Mouse (Mus musculus) left cerebral cortex, adult 18-20 months (tissue): Measurements from ENCODE around the gene Maml2. TPM values are rescaled to one million over a fixed set of nuclear protein-coding genes. Genes with fewer than 3 reads are reported as not detected.

Source experiments
- DNase-seq, 2 experiments: peaks; one replicate each; pipeline ENCODE4 v3.0.0; 2021 to 2022; ENCODE audit warnings: low spot score in 2 of 2, mixed read lengths in 1 of 2
- total RNA-seq, 2 experiments: library from RNA; stranded (reverse); gene quantifications; 2 replicates each; pipeline ENCODE4 v1.2.3; 2021

Gene Maml2
- total RNA-seq, 2 experiments from 2014 or later = 6.1 to 6.6 TPM

DNA sequence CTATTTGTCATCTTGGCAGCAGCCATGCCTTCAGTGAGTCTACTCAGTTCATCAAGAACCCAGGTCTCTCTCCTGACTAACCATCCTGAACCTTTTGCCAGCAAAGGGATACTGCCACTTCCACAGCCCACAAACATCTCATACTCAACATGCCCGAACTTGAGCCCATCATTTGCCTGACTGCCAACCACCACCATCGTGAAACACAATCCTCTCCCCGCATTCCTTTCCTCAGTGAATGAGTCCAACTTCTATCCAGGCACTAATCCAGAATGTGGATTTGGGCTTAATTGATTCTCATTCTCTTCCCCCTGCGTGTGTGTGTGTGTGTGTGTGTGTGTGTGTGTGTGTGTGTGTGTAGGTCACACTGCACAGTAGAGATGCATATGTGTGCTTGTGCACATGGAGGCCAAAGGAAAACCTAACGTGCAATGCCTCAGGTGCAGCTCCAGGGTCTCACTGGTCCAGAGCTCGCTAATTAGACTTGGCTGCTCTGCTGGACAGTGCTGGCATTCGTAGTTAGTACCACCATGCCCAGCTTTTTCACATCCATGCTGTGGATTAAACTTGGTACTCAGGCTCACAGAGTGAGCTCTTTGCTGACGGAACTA lies 305.9 kb downstream of the Maml2 start:
- no peak for DNase-seq

- DNase-seq = no peak
Measured at GRCm38 (mm10) chr9:13607609-13608185, 309.9 kb downstream of the Maml2 start.

GRCm38 (mm10) chr9:13608532-13609071 lies 310.8 kb downstream of the Maml2 start:
- DNase-seq = no peak

DNA sequence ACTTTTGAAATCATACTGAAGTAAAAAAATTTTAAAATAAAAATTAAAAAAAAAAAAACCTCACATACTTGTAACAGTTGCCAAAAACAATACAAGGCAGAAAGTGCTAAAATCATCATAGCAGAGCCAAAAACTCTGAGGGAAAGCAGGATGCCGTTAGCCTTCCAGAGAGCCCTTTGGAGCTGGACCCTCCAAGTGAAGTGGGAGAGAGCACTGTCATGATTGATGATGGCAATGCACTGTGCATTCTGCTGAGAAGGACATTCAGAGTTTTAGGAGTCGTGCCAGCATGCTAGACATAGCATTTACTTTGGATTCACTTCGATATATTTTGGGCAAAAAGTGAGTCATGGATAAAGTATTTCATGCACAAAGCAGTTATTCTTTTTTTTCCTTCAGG lies 313.8 kb downstream of the Maml2 start:
- peak in 1 of 2 experiments; percentile 7 for DNase-seq

DNA sequence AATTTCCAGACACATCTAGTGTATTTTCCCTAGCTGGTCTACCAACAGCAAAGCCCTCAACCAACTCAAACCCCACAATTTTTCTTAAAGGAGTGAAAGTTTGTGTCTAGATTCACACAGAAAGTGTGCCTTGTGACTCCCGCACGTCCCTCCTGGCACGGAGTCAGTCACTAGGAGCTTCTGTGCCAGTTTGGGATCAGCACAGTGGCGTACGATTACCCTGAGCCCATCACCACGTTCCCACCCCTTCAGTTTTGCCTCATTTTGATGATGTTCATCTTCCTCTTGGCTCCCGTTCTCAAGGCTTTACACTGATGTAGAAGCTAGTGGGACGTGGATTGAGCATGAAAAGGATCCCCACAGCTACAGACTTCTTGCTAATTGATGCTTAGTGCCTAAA lies 314.6 kb downstream of the Maml2 start:
- DNase-seq = no peak

DNA sequence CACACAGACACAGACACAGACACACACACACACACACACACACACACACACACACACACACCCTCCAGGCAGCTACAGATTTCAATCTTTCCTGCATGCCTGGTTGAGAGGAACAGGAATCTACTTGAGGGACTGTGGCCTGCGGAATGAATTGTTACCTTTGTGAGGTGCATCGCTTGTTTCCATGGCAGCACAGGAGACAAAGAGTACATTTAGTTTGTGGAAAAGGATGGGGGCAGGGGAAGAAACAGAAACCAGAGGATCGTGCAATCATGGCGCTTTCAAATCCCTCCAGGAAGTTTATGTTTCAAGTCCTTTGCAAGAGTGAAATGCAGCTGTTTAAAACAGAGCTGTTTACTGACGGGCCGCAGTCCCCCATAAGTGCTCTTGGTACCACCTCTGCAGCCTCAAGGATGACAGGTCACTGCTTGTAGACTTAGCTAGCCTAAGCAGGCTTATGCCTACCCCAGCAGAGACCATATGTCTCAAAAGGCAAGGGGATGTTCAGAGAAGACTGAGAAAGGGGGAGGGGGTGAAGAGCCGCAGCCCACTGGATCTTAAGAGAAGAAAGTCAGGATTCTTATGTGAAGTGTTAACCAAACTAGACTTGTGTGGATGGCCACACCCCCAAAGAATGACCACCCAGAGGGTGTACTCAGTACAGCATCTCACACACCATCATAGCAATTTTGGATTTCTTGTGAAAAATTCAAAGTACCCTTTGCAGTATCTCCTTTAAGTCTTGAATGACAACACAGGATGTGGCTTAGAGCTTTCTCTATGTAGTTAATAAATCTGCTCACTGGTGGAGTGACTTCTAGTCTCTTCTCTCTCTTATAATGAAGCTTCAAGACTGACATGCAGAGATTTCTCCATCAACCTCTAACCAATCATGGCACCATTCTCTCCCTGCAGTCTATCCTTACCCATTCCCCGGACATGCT lies 315.8 kb downstream of the Maml2 start:
- no peak for DNase-seq

GRCm38 (mm10) chr9:13616383-13617009 lies 318.7 kb downstream of the Maml2 start:
- no peak for DNase-seq

- DNase-seq = no peak
Measured at GRCm38 (mm10) chr9:13620794-13621193, 323.0 kb downstream of the Maml2 start.

DNA sequence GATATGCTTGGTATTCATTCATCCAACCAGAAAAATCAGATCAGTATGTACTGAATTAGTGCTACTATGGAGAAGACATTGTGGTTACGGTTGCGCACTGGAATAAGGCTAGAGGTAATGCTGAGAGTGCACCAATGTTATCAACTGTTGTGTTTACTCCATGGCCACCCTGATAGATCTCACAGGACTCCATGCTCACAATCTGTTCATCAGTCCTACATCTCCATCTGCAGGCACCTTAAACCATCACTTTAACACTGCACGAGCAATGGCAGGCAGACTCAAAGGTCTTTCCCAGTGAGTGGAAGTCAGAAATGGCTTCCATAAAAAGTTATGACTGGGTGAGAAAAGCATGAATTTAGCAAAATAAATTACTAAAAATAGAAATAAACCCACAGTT lies 324.2 kb downstream of the Maml2 start:
- DNase-seq = no peak

GRCm38 (mm10) chr9:13622426-13622825 lies 324.7 kb downstream of the Maml2 start:
- no peak for DNase-seq

- no peak for DNase-seq
Measured at GRCm38 (mm10) chr9:13623892-13624422, 326.2 kb downstream of the Maml2 start.

GRCm38 (mm10) chr9:13624780-13625179 lies 327.0 kb downstream of the Maml2 start:
- DNase-seq = no peak

DNA sequence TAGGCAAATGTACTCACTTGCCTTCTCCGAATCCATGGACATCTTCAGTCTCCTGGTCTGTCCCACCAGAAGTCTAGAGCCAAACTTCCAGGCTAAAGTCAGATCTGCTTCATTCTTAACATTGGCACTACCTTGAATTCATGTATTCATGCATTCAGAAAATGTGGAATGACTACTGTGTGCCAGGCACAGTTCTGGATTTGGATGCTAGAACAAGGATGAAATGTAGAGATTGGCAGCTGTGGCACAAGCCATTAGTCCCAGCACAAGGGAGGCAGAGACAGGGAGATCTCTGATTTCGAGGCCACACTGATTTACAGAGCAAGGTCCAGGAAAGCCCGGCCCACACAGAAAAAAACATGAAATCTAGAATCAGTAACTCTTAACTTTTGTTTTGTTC lies 327.5 kb downstream of the Maml2 start:
- DNase-seq = no peak

DNA sequence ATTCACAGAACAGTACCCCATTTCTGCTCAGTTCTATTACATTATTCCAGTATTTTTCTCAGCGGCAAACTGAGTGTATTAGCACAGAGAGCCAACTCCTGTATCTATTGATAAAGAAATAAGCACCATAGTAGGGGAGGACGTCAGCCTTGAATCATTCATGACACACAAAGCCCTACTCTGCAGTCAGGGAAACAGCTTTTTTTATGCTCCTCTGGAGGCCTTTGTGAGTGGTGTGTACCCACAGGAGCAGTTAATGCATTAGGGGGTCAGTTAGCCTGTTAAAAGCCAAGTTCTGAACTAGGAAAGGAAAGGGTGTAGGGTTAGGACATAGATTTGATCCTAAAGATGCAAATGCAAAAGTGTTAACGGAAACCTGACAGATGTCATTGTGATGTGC lies 328.7 kb downstream of the Maml2 start:
- no peak for DNase-seq

DNA sequence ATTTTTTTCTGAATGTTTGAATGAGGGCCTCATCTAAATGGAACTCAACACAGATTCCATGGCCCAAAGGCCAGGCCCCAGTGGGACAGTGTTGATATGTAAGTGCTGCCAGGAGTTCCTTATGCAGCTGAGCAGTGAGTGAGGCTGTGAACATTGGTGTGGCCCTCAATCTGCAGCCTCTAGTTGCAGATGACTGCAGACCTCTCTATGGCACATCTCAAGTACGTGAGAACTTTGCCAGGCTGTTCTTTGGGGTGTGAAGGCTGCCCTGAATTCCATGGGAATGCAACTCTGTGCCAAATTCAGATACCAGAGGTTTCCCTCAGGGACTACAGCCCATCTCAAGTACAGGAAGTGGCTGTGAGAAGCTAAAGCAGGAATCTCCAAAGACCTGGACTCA lies 335.6 kb downstream of the Maml2 start:
- DNase-seq = no peak

DNA sequence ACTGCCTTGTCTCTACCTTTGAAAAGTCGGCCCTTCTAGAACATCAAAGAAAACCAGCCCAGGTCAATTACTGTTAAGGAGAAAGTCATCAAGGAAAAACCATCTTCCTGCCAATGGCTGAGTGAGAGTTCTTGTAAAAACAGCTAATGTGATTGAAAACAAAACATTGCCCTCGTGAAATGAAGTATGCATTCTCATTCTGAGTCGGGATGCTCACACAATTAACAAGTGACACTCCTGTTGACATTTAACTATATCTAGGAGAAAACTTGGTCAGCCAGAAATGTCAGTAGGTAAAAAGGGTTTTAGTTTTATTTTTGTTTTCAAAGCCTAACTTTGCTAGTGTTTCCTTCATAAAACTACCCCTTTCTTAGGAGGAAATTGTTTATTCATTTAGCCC lies 341.9 kb downstream of the Maml2 start:
- no peak for DNase-seq

GRCm38 (mm10) chr9:13645153-13645552 lies 347.4 kb downstream of the Maml2 start:
- DNase-seq = no peak

DNA sequence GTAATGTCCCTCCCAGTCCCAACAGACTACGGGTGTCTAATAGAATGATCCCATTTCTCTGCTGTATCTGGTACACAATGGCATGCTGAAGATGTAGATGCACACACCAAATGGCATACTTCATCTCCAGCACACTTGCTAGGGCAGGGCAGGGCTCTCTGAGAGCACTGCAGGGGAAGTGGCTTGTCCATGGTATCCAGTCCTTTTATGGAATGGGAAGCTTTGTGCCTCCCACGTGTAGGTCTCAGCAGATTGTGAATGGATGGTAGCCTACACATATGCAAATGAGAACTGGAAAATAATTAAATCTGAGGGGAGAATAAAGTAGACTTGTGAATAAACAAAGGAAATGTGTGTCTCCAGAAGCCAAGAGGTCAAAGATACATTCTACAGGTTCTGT lies 353.3 kb downstream of the Maml2 start:
- no peak for DNase-seq

DNA sequence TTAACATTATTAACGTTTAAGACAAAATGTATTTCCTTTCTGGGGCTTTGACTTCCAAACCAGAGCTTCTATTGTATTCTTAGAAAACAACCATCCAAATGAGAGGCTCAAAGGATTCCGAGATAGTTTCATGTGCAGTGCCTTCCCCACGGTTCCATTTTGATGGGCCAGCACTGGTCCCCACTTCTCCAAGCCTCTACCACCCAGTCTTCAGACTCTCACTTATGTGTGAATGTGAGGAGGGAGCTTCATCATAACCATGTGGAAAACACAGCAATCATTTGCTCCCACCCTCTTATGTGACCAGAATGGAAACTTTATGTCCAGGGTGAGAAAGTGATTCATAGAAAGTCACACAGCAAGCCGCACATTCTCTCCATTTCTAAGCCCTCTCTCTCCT lies 354.1 kb downstream of the Maml2 start:
- no peak for DNase-seq

DNA sequence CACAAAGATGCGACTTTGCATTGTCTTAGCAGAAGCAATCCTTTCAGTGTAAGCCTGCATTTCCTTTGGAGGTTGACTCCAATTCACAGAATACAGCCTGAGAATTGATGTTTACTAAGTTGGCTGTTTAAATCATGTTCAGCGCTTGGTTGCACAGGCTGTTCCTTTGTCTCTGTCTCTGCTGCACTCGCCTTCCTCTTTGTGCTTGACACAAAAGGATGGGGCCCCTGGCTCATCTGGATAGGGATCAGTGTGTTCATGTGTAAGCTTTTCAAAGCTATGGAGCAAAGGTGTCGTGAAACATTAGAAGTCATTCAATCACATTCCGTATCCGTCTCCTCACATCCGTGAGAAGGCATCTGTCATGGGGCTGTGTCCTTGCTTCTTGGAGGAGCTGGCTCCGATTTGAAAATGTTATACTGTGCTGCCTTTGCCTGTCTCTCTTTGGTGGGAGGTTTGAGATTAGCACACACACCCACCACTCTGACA lies 354.7 kb downstream of the Maml2 start:
- DNase-seq = no peak

DNA sequence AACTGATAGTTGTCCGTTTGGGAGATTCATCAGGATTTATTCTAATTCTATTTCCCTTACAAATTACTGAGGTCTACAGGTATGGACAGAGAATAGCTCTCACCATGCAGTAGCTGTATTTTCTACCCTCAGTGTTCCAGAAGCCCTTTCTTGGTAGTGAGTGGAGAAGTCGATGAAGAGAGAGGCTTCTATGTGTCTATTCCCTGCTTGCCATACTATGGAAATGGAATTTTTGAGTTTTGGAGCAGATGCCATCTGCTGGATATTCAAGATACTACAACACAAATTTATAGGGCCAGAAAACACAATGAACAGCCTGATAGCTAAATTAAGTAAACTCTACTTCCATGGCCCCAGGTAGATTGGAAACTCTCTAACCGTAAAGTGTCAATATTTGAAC lies 355.2 kb downstream of the Maml2 start:
- no peak for DNase-seq
